Mouse (Mus musculus) kidney, adult 2 months (tissue): ENCODE measurements at regions not wholly inside any gene's neighbourhood (a gene's known extent, or its start where the extent isn't known, plus 50 kb on each side); places are given as distances from the start of the nearest gene placed in this dataset.

ENCODE experiments used
- DNase-seq: peaks from one replicate; pipeline ENCODE4 v3.0.0; 2021
- H3K27ac ChIP-seq: fragments of 200-500 bp; 2 replicates; pipeline ENCODE4 v1.5.1; 2012; ENCODE audit warnings: low read depth, low read length, control low read depth, inconsistent platforms; ENCODE audit not compliant: insufficient read depth
- H3K27me3 ChIP-seq: fragments of 200-500 bp; replicated peaks from 2 replicates; pipeline ENCODE4 v1.6.1; 2012; ENCODE audit warnings: mild to moderate bottlenecking, moderate library complexity, low read length, inconsistent platforms; ENCODE audit not compliant: control insufficient read depth, insufficient read depth
- H3K36me3 ChIP-seq: fragments of 200-500 bp; 2 replicates; pipeline ENCODE4 v1.6.1; 2012; ENCODE audit warnings: mild to moderate bottlenecking, moderate library complexity, low read length, inconsistent platforms; ENCODE audit not compliant: control insufficient read depth, insufficient read depth
- H3K4me1 ChIP-seq: fragments of 200-500 bp; 2 replicates; pipeline ENCODE4 v1.6.1; 2011; ENCODE audit warnings: low read length; ENCODE audit not compliant: control insufficient read depth, insufficient read depth
- H3K4me3 ChIP-seq: fragments of 200-500 bp; 2 replicates; pipeline ENCODE4 v1.5.1; 2011; ENCODE audit warnings: mild to moderate bottlenecking, low read depth, low read length, control low read depth; ENCODE audit not compliant: insufficient read depth
- CTCF ChIP-seq: fragments of 200-500 bp; conservative IDR thresholded peaks from 2 replicates; pipeline ENCODE4 v1.5.1; 2011; ENCODE audit warnings: low read depth, mild to moderate bottlenecking, control low read depth, low read length, moderate library complexity, mixed read lengths; ENCODE audit not compliant: insufficient read depth, insufficient read length
- POLR2A ChIP-seq: fragments of 200-500 bp; IDR thresholded peaks from one replicate; pipeline ENCODE4 v1.6.1; 2011; ENCODE audit warnings: low read depth, low read length, control low read depth

DNA sequence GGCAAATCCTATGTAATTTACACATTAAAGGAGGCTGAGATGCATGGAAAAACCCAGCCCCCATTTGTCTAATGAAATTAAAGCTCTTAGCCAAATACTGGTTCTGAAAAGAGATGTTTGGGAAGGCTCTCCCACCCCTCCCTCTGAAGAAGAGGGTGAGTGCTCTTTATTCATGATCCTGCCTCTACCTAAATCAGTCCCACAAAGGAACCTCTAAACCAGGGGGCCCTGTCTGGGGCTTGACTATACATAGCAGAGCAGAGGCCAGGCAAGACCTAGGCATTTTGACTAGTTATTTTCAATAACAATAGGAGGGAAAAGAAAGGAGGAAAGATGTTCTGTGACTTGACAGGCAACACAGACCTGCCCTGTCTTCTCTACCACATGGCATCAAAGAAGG is 478.0 kb downstream of the Gtdc1 start:
- Histone ChIP-seq H3K27me3 (no peaks in the 10 kb centered on the region), H3K4me3 (no peak overlapping the region), H3K27ac (no peak overlapping the region), H3K36me3 (no peaks in the 10 kb centered on the region), H3K4me1 (no peaks in the 10 kb centered on the region)
- DNase-seq: no peak
- TF ChIP-seq CTCF (no peak), POLR2A (no peak)
